Mouse (Mus musculus) layer of hippocampus, adult 9-10 months (tissue): Measurements from ENCODE around the gene Sf3b3.
"Not testable (repeated sequence)": the region's sequence is repeated elsewhere in the genome, so short reads cannot be mapped to it uniquely, and the experiment has no call there.

Experiments used
- DNase-seq: peaks from one replicate; pipeline ENCODE4 v3.0.0; 2022; ENCODE audit warnings: low spot score

Sf3b3 gene

DNA sequence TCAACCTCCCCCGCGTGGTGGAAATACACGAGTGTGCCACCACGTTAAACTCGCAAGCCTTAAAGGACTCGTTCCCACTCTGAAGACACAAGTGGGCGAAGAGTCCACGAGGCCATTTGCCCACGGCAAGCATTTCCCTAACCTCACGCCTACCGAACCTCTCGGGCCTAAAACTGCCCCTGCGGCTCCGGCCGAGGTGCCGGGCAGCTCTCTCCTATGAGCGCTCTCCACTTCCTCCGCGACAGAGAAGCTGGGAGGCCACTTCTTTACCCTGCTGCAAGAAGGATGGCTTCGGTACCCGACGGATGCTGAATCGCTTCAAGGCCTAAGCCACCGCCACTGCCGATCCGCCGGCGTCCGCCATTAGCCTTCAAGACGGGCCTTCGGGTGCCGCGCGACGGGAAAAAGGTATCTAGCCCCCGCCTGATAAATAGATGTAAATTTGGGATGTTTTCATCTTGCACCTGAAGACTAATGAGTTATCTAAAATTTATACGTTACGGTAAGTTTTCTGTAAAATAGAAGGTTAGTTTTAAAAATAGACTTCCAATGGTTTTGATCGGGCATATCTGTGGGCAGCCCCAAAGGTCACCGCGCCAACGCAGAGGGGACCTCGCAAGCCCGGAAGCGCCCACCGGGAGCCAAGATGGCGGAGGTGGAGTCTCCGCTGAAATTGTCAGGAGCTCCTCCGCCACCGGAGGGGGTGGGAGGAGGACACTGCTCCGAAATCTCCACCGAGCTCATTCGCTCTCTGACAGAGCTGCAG is at the start of gene Sf3b3, which contains the start of gene Cog4:
Gene Sf3b3, minus strand, starts transcription at position 383 of the 766 bp plus-strand sequence.
Gene Cog4, plus strand, starts transcription at position 196 of the 766 bp plus-strand sequence.
- DNase-seq = peak; percentile 91

DNA sequence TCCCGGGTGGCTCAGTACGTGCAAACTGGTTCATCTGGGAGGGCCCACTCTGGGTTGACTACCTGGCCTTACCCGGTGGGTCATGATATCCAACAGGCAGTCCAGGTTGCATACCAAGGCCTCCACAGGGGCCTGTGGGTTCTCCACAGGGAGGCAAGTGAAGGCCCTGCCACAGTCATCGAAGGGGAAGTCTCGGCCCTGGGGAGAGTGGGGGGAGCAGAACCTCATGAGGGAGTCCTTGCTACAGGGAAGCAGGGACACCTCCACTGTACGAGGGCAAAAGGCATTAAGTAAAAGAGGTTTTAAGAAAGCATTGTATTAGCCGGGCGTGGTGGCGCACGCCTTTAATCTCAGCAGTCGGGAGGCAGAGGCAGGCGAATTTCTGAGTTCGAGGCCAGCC is 49.2 kb upstream of the Sf3b3 start:
- no peak for DNase-seq

- DNase-seq = no peak
Measured at GRCm38 (mm10) chr8:110895254-110895653, 48.7 kb upstream of the Sf3b3 start.

DNA sequence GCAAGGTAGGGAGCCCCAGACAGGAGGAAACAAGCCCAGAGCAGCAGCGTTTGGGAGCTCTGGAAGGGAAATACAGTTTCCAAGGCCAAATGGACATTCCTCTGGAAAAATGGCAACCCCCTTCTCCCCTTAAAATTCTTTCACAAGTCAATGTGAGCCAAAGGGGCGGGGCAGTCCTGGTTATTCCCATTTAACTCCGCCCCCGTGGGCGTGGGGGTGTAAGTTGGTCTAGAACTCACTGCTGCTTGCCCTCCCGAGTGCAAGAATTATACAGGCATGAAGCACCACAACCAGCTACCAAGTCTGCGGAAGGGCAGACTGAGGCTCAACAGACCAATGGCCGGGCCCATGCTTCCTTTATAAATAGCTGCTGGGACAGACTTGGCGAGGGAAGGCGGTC is 48.3 kb upstream of the Sf3b3 start:
- no peak for DNase-seq

DNA sequence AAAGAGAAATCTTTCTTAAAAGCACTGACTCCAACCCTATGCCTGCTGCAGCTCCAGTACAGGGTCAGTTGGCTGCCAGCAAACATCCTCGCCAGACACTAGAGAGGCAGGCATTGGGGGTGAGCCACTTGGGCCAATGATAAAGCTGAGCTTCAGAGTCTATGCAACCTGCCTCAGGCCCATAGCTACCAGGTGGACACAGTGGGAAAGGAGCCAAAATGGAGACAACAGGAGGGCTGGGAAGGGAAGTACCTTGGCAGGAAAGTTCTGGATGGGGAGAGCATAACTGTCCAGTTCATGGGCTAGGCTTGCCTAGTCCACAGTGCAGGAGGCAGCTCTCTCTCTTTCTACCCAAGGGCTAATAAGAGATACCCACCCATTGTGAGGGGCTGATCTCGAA is 46.3 kb upstream of the Sf3b3 start:
- DNase-seq = no peak

- no peak for DNase-seq
Measured at GRCm38 (mm10) chr8:110892040-110892439, 45.5 kb upstream of the Sf3b3 start.

- no peak for DNase-seq
Measured at GRCm38 (mm10) chr8:110889904-110890470, 43.4 kb upstream of the Sf3b3 start.

DNA sequence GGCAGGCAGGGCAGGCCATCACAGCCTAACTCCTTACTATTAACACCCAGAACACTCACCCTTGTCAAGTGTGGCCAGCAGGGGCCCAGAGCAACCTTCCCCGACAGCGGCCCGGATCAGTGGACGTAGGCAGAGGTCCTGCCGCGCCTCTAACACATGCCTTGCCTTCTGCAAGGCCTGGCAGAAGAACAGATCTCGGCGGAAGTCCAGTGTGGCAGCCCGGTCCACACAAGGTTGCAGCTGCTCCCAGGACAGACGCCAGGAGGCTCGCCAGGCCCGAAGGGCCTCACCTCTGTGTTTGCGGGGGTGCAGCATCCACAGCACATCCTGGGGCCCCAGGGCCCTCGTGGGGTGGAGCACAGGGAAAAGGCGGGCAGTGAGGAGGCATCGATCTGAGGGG is 42.3 kb upstream of the Sf3b3 start:
- no peak for DNase-seq

DNA sequence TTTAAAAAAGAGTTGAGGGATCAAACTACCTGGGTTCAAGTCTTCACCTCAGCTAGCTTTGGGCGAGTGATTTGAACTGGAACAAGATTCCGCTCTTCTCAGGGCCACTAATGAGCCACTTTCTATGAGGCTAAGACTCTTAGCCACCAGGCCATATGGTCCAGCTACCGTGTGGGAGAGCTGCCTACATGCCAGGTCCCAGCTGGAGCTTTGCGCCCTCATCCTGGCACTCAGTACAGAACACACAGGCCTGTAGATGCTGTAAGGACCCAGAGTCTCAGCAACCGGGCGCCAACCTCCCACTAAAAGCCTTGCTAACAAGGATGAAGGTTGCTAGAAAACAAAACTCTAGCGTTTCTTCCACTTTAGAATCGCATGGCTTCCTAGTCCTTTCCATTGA is 41.9 kb upstream of the Sf3b3 start:
- DNase-seq = peak; percentile 18

DNA sequence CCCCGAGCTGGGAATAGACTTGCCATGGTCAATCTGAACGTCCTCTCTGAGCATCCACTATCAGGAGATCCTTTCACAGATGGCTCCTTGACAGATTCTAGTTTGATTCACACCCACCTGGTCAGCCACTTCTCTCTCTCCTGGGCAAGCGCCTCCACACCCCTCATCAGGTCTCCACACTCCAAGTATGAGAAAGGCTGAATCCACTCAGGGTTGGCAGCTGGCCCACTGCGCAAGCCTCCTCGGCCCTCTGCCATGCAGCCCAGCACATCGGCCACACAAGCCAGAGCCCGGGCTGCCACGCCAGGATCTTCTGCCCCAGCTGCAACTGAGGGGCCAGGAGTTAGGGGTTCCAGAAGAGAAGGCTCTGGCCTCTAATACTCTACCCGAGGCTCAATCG is 41.0 kb upstream of the Sf3b3 start:
- DNase-seq = no peak

GRCm38 (mm10) chr8:110886634-110887033 is 40.0 kb upstream of the Sf3b3 start:
- no peak for DNase-seq

DNA sequence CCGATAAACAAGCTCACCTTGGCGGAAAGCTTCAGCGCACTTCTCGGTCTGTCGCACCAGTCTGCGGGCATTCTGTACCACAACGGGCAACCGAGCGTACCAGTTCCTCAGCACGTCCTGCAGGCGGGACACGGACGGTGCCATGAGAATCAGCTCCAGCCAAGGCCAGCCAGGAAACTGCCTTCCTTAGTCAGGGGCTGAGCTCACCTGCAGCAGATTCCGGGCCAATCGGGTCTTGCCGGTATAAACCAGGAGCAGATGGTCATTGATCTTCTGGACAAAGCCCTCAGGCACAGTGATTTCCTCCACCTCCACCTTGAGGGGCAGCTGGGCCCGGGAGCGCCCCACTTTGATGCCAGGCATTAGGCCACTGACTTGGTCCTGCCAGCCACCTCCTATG is 37.2 kb upstream of the Sf3b3 start:
- DNase-seq = no peak

DNA sequence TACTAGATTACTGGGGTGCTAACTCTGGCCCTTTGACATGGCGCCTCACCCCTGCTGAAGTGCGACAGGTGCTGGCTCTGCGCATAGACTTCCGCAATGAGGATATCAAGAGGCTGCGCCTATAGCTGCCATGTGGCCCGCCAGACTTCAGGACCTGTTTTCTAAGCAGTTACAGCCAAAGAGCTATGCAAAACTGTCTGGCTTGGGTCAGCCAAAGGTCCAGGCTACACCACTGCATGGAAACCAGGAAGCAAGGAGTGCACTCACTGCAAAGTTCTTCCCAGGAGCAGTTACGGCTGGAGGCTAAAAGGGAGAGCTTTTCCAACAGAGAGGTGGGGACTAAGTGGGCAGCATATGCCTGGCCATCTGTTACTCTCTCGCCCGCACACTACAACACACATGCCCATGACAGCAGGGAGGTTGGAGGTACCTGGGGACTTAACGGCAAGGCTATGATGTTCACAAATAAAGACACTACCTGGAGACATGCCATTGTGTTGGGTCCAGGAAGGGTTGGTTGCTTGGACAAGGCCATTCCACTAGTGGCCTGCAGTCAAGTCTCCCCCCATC is 35.2 kb upstream of the Sf3b3 start:
- no peak for DNase-seq

DNA sequence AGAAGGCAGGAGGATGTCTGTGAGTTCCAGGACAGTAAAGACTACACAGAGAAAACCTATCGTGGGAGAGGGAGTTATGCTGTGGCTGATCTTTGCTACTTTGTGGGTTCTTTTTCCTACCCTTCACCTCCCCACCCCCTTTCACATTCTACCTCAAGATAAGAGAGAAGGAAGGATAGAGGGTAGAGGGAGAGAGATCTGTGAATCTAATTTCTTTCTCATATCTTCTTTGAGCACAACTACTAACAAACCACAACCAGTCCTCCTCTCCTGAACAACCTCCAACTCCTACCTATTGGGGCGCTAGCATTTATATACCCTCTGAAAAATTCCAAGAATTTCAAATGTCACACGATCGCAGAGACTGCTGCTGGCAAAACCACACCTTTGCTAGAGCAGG is 31.3 kb upstream of the Sf3b3 start:
- no peak for DNase-seq

DNA sequence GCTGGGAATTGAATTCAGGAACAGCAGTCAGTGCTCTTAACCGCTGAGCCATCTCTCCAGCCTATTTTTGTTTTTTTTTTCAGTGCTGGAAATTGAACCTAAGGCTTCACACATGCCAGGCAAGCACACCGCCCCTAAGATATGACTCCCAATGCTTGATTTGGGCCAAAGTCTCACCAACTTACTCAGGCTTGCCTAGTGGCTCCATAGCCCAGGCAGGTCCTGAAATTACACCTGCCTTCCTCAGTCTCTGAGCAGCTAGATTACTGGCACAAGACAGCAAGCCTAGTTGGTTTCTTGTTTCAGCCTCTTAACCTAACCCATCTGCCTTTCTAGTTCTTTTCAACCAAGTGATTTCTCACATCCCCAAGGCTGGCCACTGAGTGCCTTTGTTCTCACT is 23.9 kb upstream of the Sf3b3 start:
- DNase-seq = no peak

- not testable (repeated sequence) for DNase-seq
Measured at GRCm38 (mm10) chr8:110861347-110862025, 14.9 kb upstream of the Sf3b3 start.

GRCm38 (mm10) chr8:110859651-110860501 is 13.3 kb upstream of the Sf3b3 start:
- DNase-seq = no peak

GRCm38 (mm10) chr8:110856760-110857461 is 10.3 kb upstream of the Sf3b3 start:
- DNase-seq = no peak

- DNase-seq = not testable (repeated sequence)
Measured at GRCm38 (mm10) chr8:110856073-110856472, 9.5 kb upstream of the Sf3b3 start.

DNA sequence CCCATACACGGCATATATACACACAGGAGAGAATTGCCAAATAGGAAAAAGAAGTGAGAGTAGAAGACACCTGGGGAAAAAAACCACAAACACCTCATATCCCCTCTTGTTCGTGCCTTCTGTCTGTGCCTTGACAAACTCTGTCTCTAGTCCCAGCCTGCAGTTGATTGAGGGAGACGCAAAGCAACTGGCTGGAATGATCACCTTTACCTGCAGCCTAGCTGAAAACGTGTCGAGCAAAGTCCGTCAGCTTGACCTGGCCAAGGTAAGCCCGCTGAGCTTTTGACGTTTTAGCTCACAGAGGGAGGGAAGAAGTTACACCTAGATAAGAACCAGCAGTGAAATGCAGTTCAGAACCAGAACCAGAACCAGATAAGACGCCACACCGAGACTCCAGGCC is 4.6 kb upstream of the Sf3b3 start:
- no peak for DNase-seq
